Mouse (Mus musculus): Measurements from ENCODE around the gene Ppp3ca.
A peak's percentile ranks its signal among the peaks of the same experiment; 100 is the strongest.

The Ppp3ca gene

GRCm38 (mm10) chr3:136670110-136670359 lies at the start of gene Ppp3ca:
Gene Ppp3ca, plus strand, starts transcription at chr3:136670124.
- no peak for DNase-seq

GRCm38 (mm10) chr3:136640544-136641230 lies 29.2 kb upstream of the Ppp3ca start:
- DNase-seq: no peak

- DNase-seq: no peak
Measured at GRCm38 (mm10) chr3:136650966-136651365, 19.0 kb upstream of the Ppp3ca start.

GRCm38 (mm10) chr3:136651496-136651895 lies 18.4 kb upstream of the Ppp3ca start:
- DNase-seq: no peak

- no peak for DNase-seq
Measured at GRCm38 (mm10) chr3:136656460-136657035, 13.4 kb upstream of the Ppp3ca start.

GRCm38 (mm10) chr3:136658681-136659080 lies 11.2 kb upstream of the Ppp3ca start:
- DNase-seq: no peak

GRCm38 (mm10) chr3:136665119-136665518 lies 4.8 kb upstream of the Ppp3ca start:
- DNase-seq: no peak

- DNase-seq: no peak
Measured at GRCm38 (mm10) chr3:136668072-136668471, 1.9 kb upstream of the Ppp3ca start.

GRCm38 (mm10) chr3:136669231-136670109 lies 454 bp upstream of the Ppp3ca start:
- peak; percentile 100 for DNase-seq

- peak; percentile 66 for DNase-seq
Measured at GRCm38 (mm10) chr3:136670360-136671131, 622 bp downstream of the Ppp3ca start.

- DNase-seq: peak; percentile 68
Measured at GRCm38 (mm10) chr3:136671161-136671939, 1.4 kb downstream of the Ppp3ca start.

- DNase-seq: peak; percentile 11
Measured at GRCm38 (mm10) chr3:136671940-136672278, 2.0 kb downstream of the Ppp3ca start.

GRCm38 (mm10) chr3:136672870-136673269 lies 2.9 kb downstream of the Ppp3ca start:
- DNase-seq: no peak

- no peak for DNase-seq
Measured at GRCm38 (mm10) chr3:136673363-136673762, 3.4 kb downstream of the Ppp3ca start.

GRCm38 (mm10) chr3:136674486-136674885 lies 4.6 kb downstream of the Ppp3ca start:
- no peak for DNase-seq

- DNase-seq: no peak
Measured at GRCm38 (mm10) chr3:136676991-136677390, 7.1 kb downstream of the Ppp3ca start.

- DNase-seq: no peak
Measured at GRCm38 (mm10) chr3:136678386-136678785, 8.5 kb downstream of the Ppp3ca start.

- no peak for DNase-seq
Measured at GRCm38 (mm10) chr3:136679903-136680491, 10.1 kb downstream of the Ppp3ca start.

- no peak for DNase-seq
Measured at GRCm38 (mm10) chr3:136682242-136682641, 12.3 kb downstream of the Ppp3ca start.

GRCm38 (mm10) chr3:136684191-136684958 lies 14.5 kb downstream of the Ppp3ca start:
- no peak for DNase-seq

- no peak for DNase-seq
Measured at GRCm38 (mm10) chr3:136686429-136686828, 16.5 kb downstream of the Ppp3ca start.

Data from thymus, postnatal 14 days (tissue).